Mouse (Mus musculus) heart, postnatal 0 days (tissue): Measurements from ENCODE around the gene Smyd3.

ENCODE experiments used
- CTCF ChIP-seq: IDR thresholded peaks from 2 replicates; pipeline ENCODE4 v1.5.1; 2016; ENCODE audit warnings: antibody characterized with exemption, control low read depth, low read depth
- EP300 ChIP-seq: IDR thresholded peaks from 2 replicates; pipeline ENCODE4 v1.6.1; 2016; ENCODE audit warnings: antibody characterized with exemption, low read depth

- TF ChIP-seq EP300 (no peak), CTCF (no peak)
Observed at GRCm38 (mm10) chr1:179107211-179107610, 410.6 kb downstream of the Smyd3 start.
